ENCODE assay signal across 17 mouse cellular contexts in the genomic region with DNA sequence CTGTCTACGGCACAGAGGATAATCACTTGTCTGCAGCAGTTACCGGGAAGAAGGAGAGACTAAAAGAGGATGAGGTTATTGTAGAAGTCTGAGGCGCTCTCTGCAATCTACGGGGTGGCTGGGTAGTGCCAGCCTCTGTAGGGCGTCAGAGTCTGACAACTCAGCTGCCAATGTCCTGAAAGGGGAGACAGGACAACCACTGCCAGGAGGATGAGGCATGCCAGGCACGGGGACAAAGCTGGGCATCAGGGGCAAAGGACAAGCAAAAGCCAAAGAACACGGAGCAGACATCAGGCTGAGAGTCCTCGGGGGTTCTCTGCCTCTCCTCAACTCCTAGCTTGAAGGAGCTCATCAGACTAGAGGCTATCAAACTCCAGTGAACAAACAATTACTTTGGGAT.
DNase-seq lines count a peak whose midpoint lies in the region; ATAC-seq and TF ChIP-seq lines count a peak whose summit lies in the region.
"Had no signal": no experiment of that assay in that cellular context is flagged by ENCODE, and none has a peak within 500 bp of the region (broad histone marks: within the 10 kb centered on the region; RNA-seq: fewer than 3 reads in every experiment).

No protein-coding gene starts in this region.

- H3K27me3 ChIP-seq in heart, adult 2 months (ENCODE audit: control insufficient read depth, insufficient read depth, low read length): no peaks in the 10 kb centered on the region
- no peaks in the 10 kb centered on the region for H3K27me3 ChIP-seq in stomach, postnatal 0 days (ENCODE audit: control insufficient read depth, insufficient read depth, low read length)
- H3K27me3 ChIP-seq: forebrain, embryonic 13.5 days; heart, embryonic 13.5 days; hindbrain, embryonic 13.5 days had no signal

- no peak for ATAC-seq in stomach, postnatal 0 days (ENCODE audit: low FRiP score, low TSS enrichment)
- ATAC-seq: forebrain, embryonic 13.5 days; forebrain, postnatal 0 days; hindbrain, postnatal 0 days had no signal

- H3K79me2 ChIP-seq in heart, adult 2 months (replicated peaks; ENCODE audit: control insufficient read depth, insufficient read depth, low read length): no peaks in the 10 kb centered on the region

- H3K36me3 ChIP-seq in heart, adult 2 months (ENCODE audit: control insufficient read depth, insufficient read depth, low read length): peaks cover 5% of the 10 kb centered on the region; the same call in 1 of the 2 replicates
- H3K36me3 ChIP-seq in stomach, postnatal 0 days (ENCODE audit: control insufficient read depth, insufficient read depth, low read length): no peaks in the 10 kb centered on the region
- H3K36me3 ChIP-seq: embryonic facial prominence, embryonic 10.5 days; heart, embryonic 13.5 days; hindbrain, embryonic 13.5 days had no signal

- WGBS in heart, adult 2 months: 61% methylated on average over 8 of the region's 8 CpGs
- WGBS in stomach, postnatal 0 days: 72% methylated on average over 8 of the region's 8 CpGs

- no peak overlapping the region for H3K4me3 ChIP-seq in heart, adult 2 months
- no peak overlapping the region for H3K4me3 ChIP-seq in stomach, postnatal 0 days (ENCODE audit: low read depth, low read length)
- H3K4me3 ChIP-seq: embryonic facial prominence, embryonic 10.5 days; forebrain, embryonic 13.5 days; heart, embryonic 13.5 days; hindbrain, embryonic 13.5 days had no signal

- no peak for TF ChIP-seq POLR2A in heart, adult 2 months (IDR thresholded peaks at IDR 0.05; ENCODE audit: insufficient read depth, low read depth, low read length)

- peaks cover 8% of the 10 kb centered on the region for H3K4me1 ChIP-seq in heart, adult 2 months (ENCODE audit: control insufficient read depth, insufficient read depth, low read length)
- H3K4me1 ChIP-seq in stomach, postnatal 0 days (replicated peaks; ENCODE audit: control insufficient read depth, insufficient read depth): no peaks in the 10 kb centered on the region
- H3K4me1 ChIP-seq: embryonic facial prominence, embryonic 10.5 days; forebrain, embryonic 13.5 days; hindbrain, embryonic 13.5 days had no signal

- no peak overlapping the region for H3K4me2 ChIP-seq in stomach, postnatal 0 days (replicated peaks; ENCODE audit: low read depth)
- H3K4me2 ChIP-seq: forebrain, embryonic 13.5 days; heart, embryonic 13.5 days; hindbrain, embryonic 13.5 days had no signal

- intact Hi-C loops in heart, adult 2 months (cut with DNase I): no loop called here
- intact Hi-C loops in heart, postnatal 25 days (cut with DNase I): no loop called here
- intact Hi-C loops in gastrocnemius, postnatal 14 days (cut with DNase I; ENCODE audit: low total_unique reads): loop anchor here (5.0 to 10.0 kb wide), 2 partner anchors 36 to 219 kb away; no protein-coding TSS in a partner anchor

- peak overlapping the region; percentile 73 for H3K27ac ChIP-seq in heart, adult 2 months
- peak overlapping the region; percentile 58; the same call in 1 of the 2 replicates for H3K27ac ChIP-seq in stomach, postnatal 0 days (replicated peaks)
- H3K27ac ChIP-seq: embryonic facial prominence, embryonic 10.5 days; forebrain, embryonic 13.5 days; heart, embryonic 13.5 days; hindbrain, embryonic 13.5 days; hindbrain, postnatal 0 days had no signal

- TF ChIP-seq EP300 in heart, adult 2 months (IDR thresholded peaks at IDR 0.05; ENCODE audit: insufficient read depth, low read depth, low read length): peak; percentile 52; the same call in 1 of the 2 replicates
- no peak for TF ChIP-seq EP300 in stomach, postnatal 0 days (optimal IDR thresholded peaks at IDR 0.05)

- no peak overlapping the region for H3K9ac ChIP-seq in heart, adult 2 months (ENCODE audit: low read depth, low read length)
- H3K9ac ChIP-seq in stomach, postnatal 0 days (ENCODE audit: low read length): no peak overlapping the region
- H3K9ac ChIP-seq: forebrain, embryonic 13.5 days; forebrain, postnatal 0 days; heart, embryonic 13.5 days; hindbrain, embryonic 13.5 days had no signal

- no peaks in the 10 kb centered on the region for H3K9me3 ChIP-seq in stomach, postnatal 0 days (ENCODE audit: control insufficient read depth, low read length)
- H3K9me3 ChIP-seq: embryonic facial prominence, embryonic 10.5 days; forebrain, embryonic 13.5 days; heart, embryonic 13.5 days; hindbrain, embryonic 13.5 days had no signal

- no peak for TF ChIP-seq CTCF in heart, adult 2 months (IDR thresholded peaks at IDR 0.05)
- TF ChIP-seq CTCF in stomach, postnatal 0 days (IDR thresholded peaks at IDR 0.05; ENCODE audit: low read depth): no peak

- peak; percentile 37 to 59 for DNase-seq in heart, adult 2 months
- no peak for DNase-seq in heart, postnatal 25 days (ENCODE audit: low spot score)
- DNase-seq in gastrocnemius, adult 8-10 months (ENCODE audit: low spot score in 2 of 2): peak; percentile 67 to 82
- peak; percentile 65 for DNase-seq in gastrocnemius, postnatal 14 days
- no peak for DNase-seq in stomach, postnatal 0 days (ENCODE audit: low spot score)
- DNase-seq in layer of hippocampus, adult 8-10 months (ENCODE audit: low spot score in 2 of 2): no peak
- no peak for DNase-seq in adrenal gland, postnatal 4 days (ENCODE audit: low spot score in 2 of 2)
- DNase-seq: adrenal gland, adult 2 months; adrenal gland, postnatal 25 days; cerebellum, adult 2 months; forebrain, postnatal 0 days; kidney, adult 11 months had no signal

Comparison
In these comparisons a context has a peak if more than half of its experiments do, and no peak if none do; other contexts are left out.
1. DNase-seq: peak in heart, adult 2 months (2 of 2), gastrocnemius, adult 8-10 months (2 of 2) and gastrocnemius, postnatal 14 days (single experiment); none in heart, postnatal 25 days (single experiment), stomach, postnatal 0 days (single experiment), layer of hippocampus, adult 8-10 months (0 of 2) and adrenal gland, postnatal 4 days (0 of 2).